Mouse (Mus musculus) adrenal gland (tissue): Measurements from ENCODE around the gene Myo18b.

Experiments used
- intact Hi-C: fragments of 180-260 bp; cut with DNase I; formaldehyde crosslinking; loops from one replicate; pipeline ENCODE4 v1.15.1; 2025

The Myo18b gene

DNA sequence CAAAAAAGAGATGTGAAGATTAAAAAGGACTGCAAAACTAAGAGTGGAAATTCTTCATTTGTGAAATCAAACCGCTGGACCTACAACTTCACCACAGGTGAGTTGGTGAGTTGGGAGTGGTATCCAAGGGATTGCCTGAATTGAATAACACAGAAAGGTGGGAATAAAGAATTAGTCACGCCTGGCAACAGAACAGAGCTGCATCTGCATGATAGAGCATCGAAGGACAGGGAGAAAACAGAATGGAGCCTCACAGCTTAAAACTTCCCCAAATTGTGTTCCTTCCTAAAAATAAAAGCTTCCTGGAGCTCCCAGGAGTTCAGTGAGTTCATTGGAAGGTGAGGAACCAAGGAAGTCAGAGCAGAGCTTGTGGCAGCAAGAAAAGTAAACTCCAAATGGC is 73.7 kb downstream of the Myo18b start:
- intact Hi-C loops = no loop called here

DNA sequence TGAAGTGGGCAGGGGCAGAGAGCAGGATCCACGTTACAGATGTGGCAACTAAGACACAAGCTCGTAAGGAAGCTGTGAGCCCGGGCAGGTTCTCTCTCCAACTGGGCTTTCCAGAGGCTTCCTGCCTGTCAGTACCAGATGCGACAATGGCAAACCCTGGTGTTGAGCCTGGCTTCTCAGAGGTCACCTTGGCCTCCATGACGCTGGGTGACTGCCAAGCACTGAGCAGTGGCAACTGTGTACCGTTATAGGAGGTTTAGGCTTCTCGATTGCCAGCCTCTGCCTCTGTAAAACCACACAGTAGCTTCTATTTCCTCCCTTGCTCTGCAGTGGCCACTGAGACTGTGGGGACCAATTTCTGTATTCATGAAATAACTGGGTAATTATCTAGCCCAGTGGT is 81.1 kb downstream of the Myo18b start:
- intact Hi-C loops = no loop called here

DNA sequence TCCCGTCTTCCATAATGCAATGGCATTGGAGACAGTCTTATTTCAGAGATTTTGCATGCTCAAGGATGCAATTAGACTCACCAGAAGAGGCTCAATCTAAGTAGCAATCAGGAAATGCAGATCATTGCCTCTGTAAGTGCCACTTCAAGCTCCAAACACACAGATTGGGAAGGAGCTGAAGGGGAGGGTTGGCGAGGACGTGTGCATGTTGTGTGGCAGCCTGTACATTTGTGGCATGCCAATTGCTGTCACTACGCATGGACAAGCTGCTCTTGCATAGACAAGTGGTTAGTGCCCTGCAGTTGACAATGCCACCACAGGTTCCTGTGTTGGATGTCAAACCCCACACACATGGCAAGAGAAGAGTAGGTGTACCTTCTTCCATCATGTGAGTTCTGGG is 88.5 kb downstream of the Myo18b start:
- intact Hi-C loops = no loop called here

DNA sequence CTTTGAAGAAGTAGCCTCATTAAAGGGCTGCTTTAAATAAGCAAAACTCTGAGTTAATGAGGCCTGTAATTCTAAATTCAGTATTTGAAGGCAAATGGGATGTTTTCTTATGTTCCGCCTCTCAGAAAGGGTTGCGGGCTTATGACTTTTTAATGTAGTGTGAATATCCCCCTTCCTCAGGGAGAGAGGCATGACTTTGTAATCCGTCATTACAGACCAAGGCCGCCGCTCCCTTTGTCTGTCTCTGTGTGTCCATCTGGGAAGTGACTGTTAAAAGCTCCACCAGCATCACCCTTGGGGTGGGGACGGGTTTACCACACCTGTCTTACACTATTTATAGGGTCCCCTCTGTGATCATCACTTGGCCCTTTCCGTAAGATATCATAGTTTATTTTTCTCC is 100.1 kb downstream of the Myo18b start:
- intact Hi-C loops = no loop called here

DNA sequence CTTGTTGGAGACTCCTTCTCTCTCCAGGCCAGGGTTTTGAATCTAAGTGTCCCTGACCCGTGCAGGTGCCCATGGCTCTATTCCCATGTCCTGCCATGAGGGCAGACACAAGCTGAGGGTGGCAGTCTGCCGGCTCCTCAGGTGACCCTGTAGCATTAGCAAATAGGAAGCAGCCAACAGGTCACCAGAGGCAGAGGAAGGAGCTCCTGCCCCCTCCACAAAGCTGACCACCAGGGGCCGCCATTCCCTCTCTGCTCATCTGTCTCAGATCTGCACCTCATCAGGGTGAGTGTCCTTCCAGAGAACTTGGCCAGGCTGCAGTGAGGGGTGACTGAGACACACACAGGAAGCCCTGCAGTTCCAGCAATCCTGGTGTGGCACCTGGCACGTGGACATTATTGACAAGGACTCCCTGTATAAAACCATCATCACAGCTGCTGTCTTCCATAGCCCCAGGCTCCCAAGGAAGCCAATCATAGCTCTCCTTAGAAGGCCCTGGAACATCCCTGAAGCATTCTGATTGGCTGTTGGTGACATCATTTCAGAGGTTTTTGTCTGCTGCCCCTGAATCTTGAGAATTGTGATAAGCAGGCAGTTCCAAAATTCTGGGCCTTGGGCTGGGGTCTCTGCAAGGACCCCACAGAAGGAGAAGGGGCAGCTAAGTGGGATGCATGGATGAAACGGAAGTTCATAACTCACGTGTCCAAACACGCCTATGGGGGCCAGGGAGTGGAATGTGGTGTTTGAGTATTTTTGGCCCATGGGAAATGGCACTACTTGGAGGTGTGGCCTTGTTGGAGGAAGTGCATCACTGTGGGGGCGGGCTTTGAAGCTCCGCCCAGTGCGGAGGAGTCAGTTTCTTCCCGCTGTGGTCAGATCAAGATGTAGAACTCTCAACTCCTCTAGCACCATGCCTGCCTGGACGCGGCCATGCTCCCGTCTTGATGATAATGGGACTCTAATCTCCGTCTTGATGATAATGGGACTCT is 104.1 kb downstream of the Myo18b start:
- intact Hi-C loops = no loop called here

DNA sequence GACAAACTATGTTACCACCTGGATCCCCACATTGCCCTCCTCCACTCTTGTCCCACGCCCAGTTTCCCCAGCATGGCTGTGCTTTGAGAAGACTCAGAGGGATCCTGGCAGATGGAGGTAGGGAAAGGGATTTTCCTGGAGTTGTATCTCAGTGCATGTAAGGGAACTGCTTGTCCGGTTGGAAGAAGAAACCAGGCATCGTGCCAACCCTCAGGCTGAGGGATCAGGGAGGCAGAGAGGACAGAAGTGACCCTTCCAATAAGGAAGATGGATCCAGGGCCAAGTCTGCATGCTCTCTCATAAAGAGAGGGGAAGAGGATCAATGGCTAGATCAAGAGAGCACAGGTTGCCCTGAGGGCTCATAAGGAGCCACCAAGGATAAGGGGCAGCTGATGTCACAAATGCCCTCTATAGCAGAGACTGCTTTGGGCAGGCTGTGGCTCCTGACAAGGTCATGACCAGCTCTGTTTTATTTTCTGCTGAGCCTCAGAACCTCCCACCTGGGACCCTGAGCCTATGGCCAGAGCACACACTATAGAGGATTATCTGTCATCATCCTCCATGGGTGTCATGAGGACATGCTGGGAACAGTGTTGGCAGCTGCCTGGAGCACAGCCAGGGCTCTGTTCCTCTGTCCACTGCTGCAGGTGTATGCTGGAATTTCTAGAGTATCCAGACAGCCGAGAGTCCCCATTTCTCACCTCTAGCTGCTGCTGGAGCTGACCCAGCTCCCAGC is 105.6 kb downstream of the Myo18b start:
- intact Hi-C loops = no loop called here

DNA sequence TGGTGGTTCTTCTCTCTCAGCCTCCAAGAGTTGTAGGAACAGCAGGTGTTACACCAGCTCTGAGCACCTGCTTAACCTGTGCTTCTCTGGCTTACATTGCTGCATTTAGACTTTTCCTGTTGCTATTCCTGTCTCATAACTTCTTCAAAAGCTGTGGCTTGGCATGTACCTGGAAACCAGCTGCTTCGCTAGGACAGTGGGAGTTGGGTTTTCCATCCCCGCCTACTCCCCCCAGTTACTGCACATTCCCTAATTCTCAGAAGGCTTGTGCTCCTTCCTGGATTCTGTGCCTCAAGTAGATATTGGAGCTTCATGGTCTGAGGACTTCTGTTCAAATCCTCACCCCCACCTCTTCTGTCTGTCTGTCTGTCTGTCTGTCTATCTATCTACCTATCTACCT is 107.7 kb downstream of the Myo18b start:
- intact Hi-C loops = no loop called here

DNA sequence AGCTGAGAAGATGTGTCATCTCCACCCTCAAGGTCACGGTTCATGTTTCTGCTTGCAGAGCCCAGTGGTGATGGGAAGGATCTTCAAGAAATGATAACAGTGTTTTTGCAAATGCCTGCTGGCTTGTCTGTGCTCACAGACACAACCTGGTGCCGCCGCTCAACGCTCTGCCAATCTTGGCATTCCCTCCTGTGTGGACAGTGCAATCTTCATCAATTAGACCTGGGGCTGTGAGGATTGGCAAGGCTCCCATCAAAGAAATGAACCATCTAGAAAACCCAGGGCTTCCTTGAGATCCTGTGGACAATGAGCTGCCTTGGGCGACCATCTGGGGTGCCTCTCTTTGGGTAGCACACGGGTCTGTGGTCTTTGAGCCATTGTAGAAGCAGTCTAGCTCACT is 109.4 kb downstream of the Myo18b start:
- intact Hi-C loops = no loop called here

DNA sequence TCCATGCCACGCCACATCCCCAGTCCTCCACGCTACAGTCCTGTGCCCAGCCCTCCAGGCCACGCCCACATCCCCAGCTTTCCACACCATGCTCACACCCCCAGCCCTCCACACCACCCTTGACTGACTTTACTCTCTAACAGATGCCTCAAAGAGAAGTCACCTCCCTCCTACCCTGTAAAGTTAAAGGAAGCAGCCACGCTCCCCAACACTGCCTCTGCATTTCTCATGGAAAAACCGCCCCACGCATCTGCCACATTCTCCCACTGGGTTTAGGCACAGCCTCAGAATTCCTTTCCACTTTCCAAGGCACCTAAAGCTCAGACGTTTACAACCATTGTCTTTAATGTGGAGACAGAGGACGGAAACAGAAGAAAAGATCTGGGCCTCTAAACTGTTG is 110.1 kb downstream of the Myo18b start:
- intact Hi-C loops = no loop called here

DNA sequence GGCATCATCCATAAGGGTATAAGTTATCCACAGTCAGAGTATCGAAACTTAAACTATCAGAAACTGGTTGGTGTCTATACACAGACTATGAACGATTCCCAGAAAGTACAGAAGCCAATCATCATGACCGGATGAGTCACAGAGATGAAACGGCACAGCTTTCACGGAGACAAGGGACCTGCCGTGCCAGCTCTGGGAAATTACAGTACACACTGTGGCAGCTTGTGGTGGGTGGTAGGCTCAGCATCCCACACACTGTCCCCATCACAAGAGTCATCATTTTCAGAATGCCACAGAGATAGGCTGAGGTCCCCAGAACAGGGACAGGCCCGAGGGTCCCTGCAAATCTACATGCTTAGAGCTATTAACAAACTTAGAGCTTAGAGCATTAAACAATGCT is 114.4 kb downstream of the Myo18b start:
- intact Hi-C loops = no loop called here

DNA sequence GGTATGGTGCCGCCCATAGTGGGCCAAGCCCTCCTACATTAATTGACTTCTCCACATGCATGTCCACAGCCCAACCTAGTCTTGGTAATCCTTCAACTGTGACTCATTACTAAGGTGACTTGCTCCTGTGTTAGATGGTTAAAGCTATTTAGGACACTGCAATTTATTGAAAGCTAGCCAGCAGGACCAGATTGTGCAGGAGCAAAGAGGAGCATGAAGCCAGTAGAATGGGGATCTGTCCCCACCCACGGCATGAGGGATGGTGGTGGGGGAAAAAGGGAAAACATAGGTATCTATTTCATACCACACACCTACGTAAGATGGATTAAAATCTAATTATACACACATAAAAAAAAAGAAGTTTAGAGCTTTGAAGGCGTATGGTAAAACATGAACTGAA is 114.9 kb downstream of the Myo18b start:
- intact Hi-C loops = no loop called here

DNA sequence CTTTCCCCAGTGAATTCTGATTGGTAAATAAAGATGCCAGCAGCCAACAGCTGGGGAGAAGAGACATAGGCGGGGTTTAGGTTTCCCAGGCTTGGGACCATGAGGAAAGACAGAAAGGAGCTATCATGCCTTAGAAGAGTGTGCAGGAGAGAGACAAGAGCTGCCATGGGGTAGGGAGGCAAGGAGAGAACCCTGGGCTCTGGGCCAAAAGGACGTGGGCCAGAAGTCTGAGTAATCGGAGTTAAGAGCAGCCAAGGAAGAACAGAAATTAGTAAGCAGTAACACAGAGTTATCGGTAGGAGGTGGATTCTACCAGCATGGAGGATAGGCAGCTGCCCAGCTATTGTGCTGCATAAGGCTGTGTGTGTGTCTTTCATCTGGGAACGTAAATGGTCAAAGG is 115.8 kb downstream of the Myo18b start:
- intact Hi-C loops = no loop called here

DNA sequence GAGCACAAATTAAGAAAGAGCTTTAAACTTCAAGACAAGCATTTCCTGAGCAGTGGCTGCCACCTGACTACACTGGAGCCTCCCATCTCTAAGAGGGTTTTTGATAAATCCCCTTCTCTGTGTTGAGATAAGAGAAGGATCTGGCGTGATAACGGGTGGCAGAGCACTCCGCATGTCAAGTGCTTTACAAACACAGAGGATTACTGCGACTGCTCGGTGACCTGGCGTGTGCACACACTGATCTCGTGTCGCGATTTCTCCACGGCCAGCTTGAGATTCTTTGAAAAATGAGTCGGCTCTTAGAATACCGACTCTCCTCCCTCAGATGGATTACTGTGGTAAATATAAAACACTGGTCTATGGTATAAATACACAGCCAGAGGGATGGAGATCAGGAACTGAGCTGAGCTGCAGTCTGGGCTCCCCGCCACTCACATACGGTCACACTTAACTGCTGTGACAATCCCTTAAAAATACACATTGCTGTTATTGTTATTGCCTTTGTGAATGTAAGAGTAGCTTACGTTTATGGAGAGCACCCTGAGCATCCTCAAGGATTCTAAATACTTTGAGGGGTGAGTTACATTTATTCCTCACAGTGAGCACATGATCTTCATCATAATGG is 119.3 kb downstream of the Myo18b start:
- intact Hi-C loops = no loop called here

DNA sequence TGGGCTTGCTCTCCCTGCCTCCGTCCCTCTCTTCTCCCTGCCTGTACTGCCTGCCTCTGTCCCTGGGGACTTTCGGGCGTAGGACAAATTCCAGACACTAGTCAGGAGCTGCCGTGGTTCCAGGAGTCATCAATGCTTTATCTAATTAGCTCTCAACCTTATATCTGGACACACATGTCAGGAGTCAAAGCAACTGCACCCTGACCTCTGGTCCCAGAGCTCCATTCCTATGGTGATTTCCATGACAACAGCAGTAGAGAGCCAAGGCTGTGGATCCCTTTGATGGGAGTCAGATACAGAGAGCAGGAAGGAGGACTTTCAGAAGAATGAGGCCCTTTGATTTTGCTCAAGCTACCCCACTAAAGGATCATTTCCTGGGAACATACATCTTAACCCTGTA is 122.7 kb downstream of the Myo18b start:
- intact Hi-C loops = no loop called here

DNA sequence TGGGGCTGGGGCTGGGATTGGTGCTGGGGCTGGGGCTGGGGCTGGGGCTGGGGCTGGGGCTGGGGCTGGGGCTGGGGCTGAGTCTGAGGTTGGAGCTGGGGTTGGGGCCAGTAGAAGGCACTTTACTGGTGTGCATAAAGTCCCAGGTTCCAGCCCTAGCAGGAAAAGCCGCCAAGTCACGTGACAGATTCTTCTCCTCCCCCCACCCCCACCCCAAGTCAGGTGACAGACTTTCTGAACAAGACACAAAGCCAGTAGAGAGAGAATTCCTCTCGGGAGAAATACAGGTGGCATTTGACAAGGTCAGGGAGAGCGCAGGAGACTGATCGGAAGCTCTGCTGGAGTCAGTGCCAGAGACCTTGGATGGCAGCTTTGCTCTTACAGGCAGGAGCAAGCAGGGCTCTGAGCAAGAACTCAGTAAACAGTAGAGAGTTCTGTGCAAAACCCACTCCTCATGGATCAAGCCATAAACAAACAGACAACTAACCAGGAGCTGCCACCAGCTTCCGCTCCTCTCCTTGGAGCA is 124.7 kb downstream of the Myo18b start:
- intact Hi-C loops = no loop called here

DNA sequence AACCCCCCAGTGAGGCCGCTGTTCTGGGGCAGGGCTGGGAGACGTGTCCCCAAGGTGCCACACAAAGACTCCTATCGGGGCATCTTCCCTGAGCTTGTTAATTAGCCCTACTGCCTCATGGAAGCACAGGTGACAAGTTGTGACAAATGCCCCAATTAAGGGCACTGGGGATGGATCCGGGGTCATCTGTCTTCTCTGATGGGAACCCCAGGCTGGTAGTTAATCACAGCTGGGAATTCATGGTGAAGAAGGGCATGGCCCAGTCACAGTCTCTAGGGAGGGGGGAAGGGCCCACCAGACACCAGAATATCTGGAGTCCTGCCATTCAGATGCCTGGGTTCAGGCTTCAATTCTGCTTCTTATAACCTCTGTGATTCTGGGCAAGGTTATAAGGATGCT is 126.4 kb downstream of the Myo18b start:
- intact Hi-C loops = no loop called here

DNA sequence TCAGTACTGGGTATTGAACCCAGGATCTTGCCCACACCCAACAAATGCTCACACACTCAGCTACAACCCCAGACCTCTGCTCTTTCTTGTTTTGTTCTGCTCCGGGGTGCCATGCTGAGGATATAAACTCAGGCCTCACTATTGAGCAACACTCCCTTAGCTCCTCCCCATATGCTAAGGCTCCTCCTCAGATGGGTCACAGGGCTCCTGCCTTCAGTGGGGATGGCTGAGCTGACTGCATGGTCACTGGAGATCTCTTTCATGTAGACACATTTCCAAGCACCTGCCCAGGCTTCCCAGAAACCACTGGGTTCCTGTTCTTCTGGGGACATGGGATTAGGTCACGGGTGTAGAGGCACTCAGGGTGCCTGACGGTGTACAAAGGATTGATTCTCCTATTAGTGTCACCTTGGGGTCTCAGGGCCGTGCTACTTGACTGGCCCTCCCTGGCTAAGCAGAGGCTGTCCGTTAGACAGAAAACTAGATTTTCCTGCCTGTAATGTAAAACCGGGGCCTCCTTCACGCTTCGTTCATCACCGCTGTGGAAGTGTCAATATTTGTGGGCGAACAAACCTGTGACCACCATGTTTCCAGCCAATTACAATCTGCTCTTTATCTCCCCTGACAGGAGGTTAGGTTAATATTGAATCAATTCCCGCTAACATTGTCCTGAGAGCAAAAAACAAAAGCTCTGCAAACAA is 127.0 kb downstream of the Myo18b start:
- intact Hi-C loops = no loop called here

DNA sequence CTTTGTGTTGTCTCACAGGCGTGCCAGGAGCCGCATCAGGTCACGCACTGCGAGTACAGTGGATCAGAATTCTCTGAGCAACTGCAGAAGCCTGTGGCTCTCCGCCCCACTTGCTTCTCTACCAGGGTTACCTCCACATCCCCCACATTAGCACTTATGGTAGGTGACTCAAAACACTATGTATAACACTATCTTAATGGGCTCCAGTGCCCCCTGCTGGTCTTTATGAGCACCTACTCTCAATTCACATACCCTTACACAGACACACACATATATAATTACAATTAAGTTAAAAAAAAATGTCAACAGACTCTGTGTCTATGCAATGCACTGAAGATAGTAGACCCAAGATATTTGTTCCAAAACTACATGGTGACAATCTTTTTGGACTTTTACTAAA is 127.6 kb downstream of the Myo18b start:
- intact Hi-C loops = no loop called here

DNA sequence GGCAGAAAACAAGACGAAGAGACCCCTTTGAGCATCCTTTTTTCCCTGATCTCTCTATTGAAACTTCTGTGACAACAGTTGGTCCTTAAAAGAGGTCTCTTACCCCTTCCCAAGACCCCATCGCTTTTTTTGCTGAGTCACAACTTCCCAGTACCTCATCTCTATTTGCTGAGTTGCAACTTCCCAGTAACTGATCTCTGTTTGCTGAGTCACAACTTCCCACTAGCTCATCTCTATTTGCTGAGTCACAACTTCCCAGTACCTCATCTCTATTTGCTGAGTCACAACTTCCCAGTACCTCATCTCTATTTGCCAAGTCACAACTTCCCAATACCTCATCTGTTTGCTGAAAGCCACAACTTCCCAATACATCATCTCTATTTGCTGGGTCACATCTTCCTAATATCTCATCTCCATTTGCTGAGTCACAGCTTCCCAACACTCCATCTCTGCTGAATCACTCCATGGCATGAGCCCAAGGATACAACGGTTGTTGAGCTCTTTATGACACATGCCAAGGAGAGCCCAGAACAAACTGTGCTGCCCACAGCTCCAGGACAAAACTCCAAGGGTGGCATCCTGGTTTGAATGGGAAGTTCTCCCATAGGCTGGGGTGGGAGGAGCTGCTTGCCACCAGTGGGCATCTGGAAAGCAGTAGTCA is 134.6 kb downstream of the Myo18b start:
- intact Hi-C loops = no loop called here

DNA sequence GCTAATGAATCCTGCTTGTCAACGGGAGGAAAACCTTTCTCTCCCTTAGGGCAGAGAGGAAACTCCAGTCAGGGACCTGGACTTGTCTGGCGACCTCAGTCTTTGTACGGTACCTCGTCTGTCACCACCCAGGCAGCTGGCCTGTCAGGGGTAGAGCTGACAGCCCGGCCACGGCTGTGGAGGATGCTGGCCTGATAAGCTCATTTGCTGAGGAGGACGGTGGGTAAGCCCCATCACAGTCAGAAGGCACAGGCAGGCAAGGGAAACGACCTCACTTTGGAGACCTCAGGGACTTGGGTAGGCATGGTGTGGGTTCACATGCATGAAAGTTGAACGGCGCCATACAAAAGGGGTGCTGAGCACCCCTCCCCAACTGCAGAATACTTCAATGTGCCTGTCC is 140.6 kb downstream of the Myo18b start:
- intact Hi-C loops = no loop called here

DNA sequence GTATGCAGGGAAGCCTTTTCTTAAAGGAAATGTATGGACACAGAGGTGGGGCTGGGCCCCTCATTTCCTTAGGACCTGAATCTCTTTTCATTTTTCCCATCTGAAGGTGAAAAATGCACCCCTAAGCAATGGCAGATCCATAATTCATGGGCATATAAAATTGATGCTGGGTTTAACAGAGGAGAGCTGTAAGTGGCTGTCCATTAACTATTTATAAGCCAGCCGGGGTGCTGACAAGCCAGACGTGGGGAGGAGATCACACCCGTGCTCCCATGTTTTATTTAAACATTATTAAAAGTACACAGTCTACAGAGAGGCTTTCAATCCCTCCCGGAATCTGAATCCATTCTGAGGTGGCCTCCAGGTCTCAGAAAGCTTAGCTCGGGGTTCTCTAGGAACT is 146.5 kb downstream of the Myo18b start:
- intact Hi-C loops = no loop called here
